Mouse (Mus musculus) midbrain, embryonic 11.5 days (tissue): Measurements from ENCODE around the gene Ppp3cb. TPM values are rescaled to one million over a fixed set of nuclear protein-coding genes. Genes with fewer than 3 reads are reported as not detected.

Experiments
- ATAC-seq: fragments of 200-750 bp; cut with Nextera tagmentation; 2 replicates; pipeline ENCODE4 v1.8.0; 2017; ENCODE audit warnings: moderate TSS enrichment, moderate library complexity; ENCODE audit not compliant: low FRiP score
- DNase-seq: peaks from one replicate; pipeline ENCODE4 v3.0.0; 2015; ENCODE audit warnings: low spot score; ENCODE audit errors: missing footprints
- H3K27ac ChIP-seq: fragments of 300-500 bp; sonication (generic); 2 replicates; pipeline ENCODE4 v1.5.1; 2014; ENCODE audit warnings: low read depth, low read length
- H3K27me3 ChIP-seq: fragments of 300-500 bp; sonication (generic); 2 replicates; pipeline ENCODE4 v1.6.1; 2014; ENCODE audit warnings: mild to moderate bottlenecking, low read length, moderate library complexity, mixed read lengths; ENCODE audit not compliant: control insufficient read depth, insufficient read depth
- H3K36me3 ChIP-seq: fragments of 300-500 bp; sonication (generic); 2 replicates; pipeline ENCODE4 v1.6.1; 2014; ENCODE audit warnings: mild to moderate bottlenecking, low read length, moderate library complexity, mixed read lengths; ENCODE audit not compliant: control insufficient read depth, insufficient read depth
- H3K4me1 ChIP-seq: fragments of 300-500 bp; sonication (generic); 2 replicates; pipeline ENCODE4 v1.6.1; 2014; ENCODE audit warnings: low read length; ENCODE audit not compliant: control insufficient read depth, insufficient read depth
- H3K4me2 ChIP-seq: fragments of 300-500 bp; sonication (generic); 2 replicates; pipeline ENCODE4 v1.6.1; 2014; ENCODE audit warnings: mild to moderate bottlenecking, moderate library complexity
- H3K4me3 ChIP-seq: fragments of 300-500 bp; sonication (generic); 2 replicates; pipeline ENCODE4 v1.5.1; 2014; ENCODE audit warnings: low read depth, low read length
- H3K9ac ChIP-seq: fragments of 300-500 bp; sonication (generic); 2 replicates; pipeline ENCODE4 v1.6.1; 2014; ENCODE audit warnings: low read length
- H3K9me3 ChIP-seq: fragments of 300-500 bp; sonication (generic); 2 replicates; pipeline ENCODE4 v1.6.1; 2016; ENCODE audit warnings: low read length; ENCODE audit not compliant: control insufficient read depth
- WGBS: fragments of 180-500 bp; shearing (Covaris S2); extraction: QIAGEN DNeasy Blood & Tissue Kit; methylation state at CpG from one replicate; pipeline ENCODE4 v1.1.7; 2014; 5-methylcytosine and 5-hydroxymethylcytosine counted together
- polyA plus RNA-seq: library from polyadenylated mRNA; unstranded; fragments of >200 nt; fragmentation: Nextera tagmentation; extraction: Ambion mirVana; gene quantifications from 2 replicates; pipeline ENCODE4 v1.2.1, GENCODE M21; 2014

Gene Ppp3cb
- polyA plus RNA-seq, 1 experiment from 2014 or later: 58.4 TPM

DNA sequence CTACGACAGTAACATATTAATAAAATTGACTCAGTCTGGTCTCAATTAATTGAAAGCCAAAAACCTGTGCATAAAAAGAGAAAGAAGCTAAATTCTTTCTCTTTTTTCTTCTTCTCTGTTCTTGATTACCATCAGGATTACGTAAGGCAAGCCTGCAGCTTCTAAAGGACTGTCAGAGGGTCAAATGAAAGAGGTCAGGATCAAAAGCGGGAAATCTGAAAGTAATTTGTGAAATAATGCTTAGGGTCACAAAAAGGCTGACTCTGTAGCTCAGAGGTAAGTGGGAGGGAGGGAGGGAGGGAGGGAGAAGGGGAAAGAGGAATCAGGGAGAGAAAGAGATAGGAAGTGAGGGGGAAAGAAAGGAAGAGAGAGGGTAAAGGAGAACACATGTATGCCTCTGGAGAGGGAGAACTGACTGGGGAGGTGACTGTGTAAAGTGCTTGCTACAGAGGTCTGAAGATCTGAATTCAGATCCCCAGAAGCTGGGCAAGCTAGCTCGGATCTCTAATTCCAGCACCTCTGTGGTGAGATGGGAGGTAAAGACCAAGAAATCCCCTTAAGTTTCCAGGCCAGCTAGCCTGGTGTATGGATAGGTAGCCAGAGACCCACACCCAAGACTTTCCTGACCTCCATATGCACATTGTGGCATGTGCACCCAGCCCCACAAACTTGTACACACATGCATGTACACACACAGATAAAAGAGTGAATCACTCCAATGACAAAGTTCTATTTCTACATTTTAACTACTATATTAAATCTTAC lies 68.9 kb downstream of the Ppp3cb start:
- Histone ChIP-seq H3K36me3 (no peaks in the 10 kb centered on the region), H3K27ac (no peak overlapping the region), H3K9me3 (no peaks in the 10 kb centered on the region), H3K4me2 (no peak overlapping the region), H3K27me3 (peaks cover 4% of the 10 kb centered on the region; the same call in 1 of the 2 replicates), H3K4me1 (0 out of 2 replicates have a peak, but pooled peaks cover 2% of the 10 kb centered on the region), H3K4me3 (no peak overlapping the region), H3K9ac (no peak overlapping the region)
- DNase-seq: peak; percentile 77
- ATAC-seq: no peak
- 39% methylated on average over 4 of the region's 4 CpGs for WGBS

DNA sequence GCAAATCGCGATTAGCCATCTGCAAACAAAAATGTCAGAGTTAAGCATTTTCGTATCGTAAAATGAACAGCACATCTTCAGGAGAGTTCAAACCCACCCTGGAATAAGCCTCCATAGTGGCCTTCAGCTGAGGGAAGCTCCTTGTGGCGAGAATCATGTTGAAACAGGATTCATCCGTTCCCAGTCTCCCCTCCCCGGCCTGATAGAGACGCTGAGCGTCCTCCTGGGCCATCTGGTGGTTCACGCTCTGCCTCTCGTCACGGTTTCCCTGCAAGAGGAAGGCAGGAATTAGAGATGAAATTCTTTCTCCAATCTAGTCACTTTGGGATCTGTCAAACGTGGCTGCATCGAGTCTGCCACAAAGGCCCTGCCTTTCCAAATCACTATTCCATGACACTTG lies 86.2 kb downstream of the Ppp3cb start:
- no peak for ATAC-seq
- H3K4me3 ChIP-seq: no peak overlapping the region
- H3K4me1 ChIP-seq: no peaks in the 10 kb centered on the region
- no peaks in the 10 kb centered on the region for H3K36me3 ChIP-seq
- DNase-seq: no peak
- no peak overlapping the region for H3K4me2 ChIP-seq
- H3K9me3 ChIP-seq: no peaks in the 10 kb centered on the region
- H3K9ac ChIP-seq: no peak overlapping the region
- no peak overlapping the region for H3K27ac ChIP-seq
- H3K27me3 ChIP-seq: no peaks in the 10 kb centered on the region
- WGBS: 85% methylated on average over 14 of the region's 14 CpGs

DNA sequence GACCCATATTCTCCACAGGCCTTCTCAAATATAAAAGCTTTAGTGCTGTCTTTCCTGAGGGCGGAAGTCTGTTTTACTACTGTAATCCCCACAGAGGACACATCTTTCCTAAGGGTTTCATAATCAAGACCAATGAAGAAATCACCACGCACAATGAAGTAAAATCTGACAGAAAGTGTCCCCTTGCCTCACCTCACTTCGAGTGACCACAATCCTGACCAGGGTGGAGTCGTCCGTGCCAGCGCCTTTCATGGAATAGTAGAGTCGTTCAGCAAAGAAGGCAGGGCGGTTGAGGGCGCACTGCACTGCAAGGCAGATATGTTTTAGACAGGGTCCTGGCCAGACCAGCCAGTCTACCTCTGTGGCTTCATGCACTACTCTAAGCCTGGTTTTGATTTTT lies 88.0 kb downstream of the Ppp3cb start:
- Histone ChIP-seq H3K27me3 (no peaks in the 10 kb centered on the region), H3K36me3 (no peaks in the 10 kb centered on the region), H3K4me1 (no peaks in the 10 kb centered on the region), H3K9ac (no peak overlapping the region), H3K27ac (no peak overlapping the region), H3K9me3 (no peaks in the 10 kb centered on the region), H3K4me2 (no peak overlapping the region), H3K4me3 (no peak overlapping the region)
- 95% methylated on average over 9 of the region's 9 CpGs for WGBS
- ATAC-seq (no peak), DNase-seq (no peak)

- WGBS: 96% methylated on average over 5 of the region's 5 CpGs
- H3K4me2 ChIP-seq: no peak overlapping the region
- no peak overlapping the region for H3K27ac ChIP-seq
Measured at GRCm38 (mm10) chr14:20452929-20453328, 93.4 kb downstream of the Ppp3cb start.

DNA sequence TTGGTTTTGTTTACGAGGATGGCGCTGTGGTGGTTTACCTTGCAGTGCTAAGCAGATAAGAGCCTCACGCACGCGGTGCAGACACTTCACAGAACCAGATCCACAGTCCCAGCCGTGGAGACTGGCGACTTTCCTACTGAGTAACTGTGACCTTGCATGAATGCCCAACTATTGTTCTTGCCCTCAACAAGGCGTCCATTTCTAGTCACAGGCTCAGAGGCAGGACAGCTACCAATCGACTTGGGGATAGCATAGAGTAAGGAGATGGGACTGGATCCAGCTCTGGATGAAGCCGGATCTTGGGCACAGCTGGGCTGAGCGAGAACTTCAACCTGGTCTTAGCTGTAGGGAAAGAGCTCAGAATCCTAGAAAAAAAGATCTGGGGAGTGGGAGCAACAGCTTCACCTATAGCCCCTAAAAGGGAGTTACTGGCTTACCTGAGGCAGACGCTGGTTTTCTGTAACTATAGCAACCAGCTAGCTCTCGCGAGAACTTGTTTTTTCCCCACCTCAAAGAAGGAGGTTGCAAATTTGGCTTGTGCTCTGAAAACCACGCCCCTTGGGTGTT lies 94.5 kb downstream of the Ppp3cb start, which contains the start of gene Cfap70:
TSS of gene Cfap70 (minus strand) at position 462 of the 567 bp plus-strand sequence.
- H3K4me3 ChIP-seq: peak within 1 kb of the TSS; percentile 28
- ATAC-seq: 0 out of 2 replicates have a peak, but pooled peaks have one; percentile 22
- H3K9ac ChIP-seq: peak within 1 kb of the TSS; percentile 51
- peak; percentile 96 for DNase-seq
- H3K27ac ChIP-seq: no peak within 1 kb of the TSS
- no peaks in the 10 kb centered on the region for H3K9me3 ChIP-seq
- peak within 1 kb of the TSS; percentile 48 for H3K4me2 ChIP-seq
- H3K4me1 ChIP-seq: peaks cover 4% of the 10 kb centered on the region
- H3K27me3 ChIP-seq: no peaks in the 10 kb centered on the region
- WGBS: 2% methylated on average over 15 of the region's 15 CpGs
- no peaks in the 10 kb centered on the region for H3K36me3 ChIP-seq

More at GRCm38 (mm10) chr14:20452929-20453328, 93.4 kb downstream of the Ppp3cb start:
- Histone ChIP-seq H3K9ac (no peak overlapping the region), H3K4me1 (peaks cover 4% of the 10 kb centered on the region), H3K4me3 (no peak overlapping the region), H3K36me3 (no peaks in the 10 kb centered on the region), H3K9me3 (no peaks in the 10 kb centered on the region), H3K27me3 (no peaks in the 10 kb centered on the region)
- DNase-seq (no peak), ATAC-seq (no peak)

DNA sequence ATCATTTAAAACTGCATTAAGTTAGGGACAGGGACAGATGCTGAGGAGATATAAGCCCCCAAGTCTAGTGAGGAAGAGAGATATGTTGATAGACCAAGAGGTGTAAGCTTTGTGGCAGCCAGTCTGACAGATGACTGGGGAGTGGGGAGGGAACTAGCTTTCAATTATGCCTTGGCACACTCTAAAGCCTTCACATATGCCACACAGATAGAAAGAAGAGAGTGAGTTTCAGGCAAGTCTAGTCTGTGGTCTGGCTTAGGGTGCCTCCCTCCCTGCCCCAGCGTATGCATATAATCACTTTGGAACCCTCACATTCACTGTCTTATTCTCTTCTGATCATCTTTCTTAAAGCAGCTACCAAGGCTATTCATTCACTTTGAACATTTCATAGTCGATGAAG lies 95.1 kb downstream of the Ppp3cb start:
- Histone ChIP-seq H3K36me3 (no peaks in the 10 kb centered on the region), H3K4me3 (peak overlapping the region; percentile 28; the same call in 1 of the 2 replicates), H3K9me3 (no peaks in the 10 kb centered on the region), H3K4me1 (peaks cover 4% of the 10 kb centered on the region), H3K27ac (no peak overlapping the region), H3K9ac (peak overlapping the region; percentile 51), H3K27me3 (no peaks in the 10 kb centered on the region), H3K4me2 (peak overlapping the region; percentile 48)
- 14% methylated on average over 2 of the region's 2 CpGs for whole genome bisulfite sequencing
- ATAC-seq (no peak), DNase-seq (no peak)

Other genes starting within 250 kb of the Ppp3cb start
- 73.3 and 74.8 TPM in 2 replicates for gene Ecd, start 198.5 kb downstream of the Ppp3cb start, polyA plus RNA-seq
- gene Fam149b, start 198.4 kb downstream of the Ppp3cb start, polyA plus RNA-seq: 53.8 and 58.9 TPM in 2 replicates
- 276 and 296 TPM in 2 replicates for gene Dnajc9, start 157.7 kb downstream of the Ppp3cb start, polyA plus RNA-seq
- gene Mrps16, start 152.9 kb downstream of the Ppp3cb start, polyA plus RNA-seq: 71.8 and 73.0 TPM in 2 replicates
- 0.33 and 0.44 TPM in 2 replicates for gene Cfap70, start 94.3 kb downstream of the Ppp3cb start, polyA plus RNA-seq
- gene Anxa7, start 66.4 kb downstream of the Ppp3cb start, polyA plus RNA-seq: 11.9 TPM in 2 replicates
- gene Mss51, start 49.7 kb downstream of the Ppp3cb start, polyA plus RNA-seq: 0.83 and 1.1 TPM in 2 replicates
- 14.2 and 14.3 TPM in 2 replicates for gene Usp54, start 94.5 kb upstream of the Ppp3cb start, polyA plus RNA-seq
- 0.26 TPM in 1 of 2 replicates, not detected in the other for gene Myoz1, start 110.0 kb upstream of the Ppp3cb start, polyA plus RNA-seq
- gene Synpo2l, start 121.8 kb upstream of the Ppp3cb start, polyA plus RNA-seq: 0.14 and 0.22 TPM in 2 replicates
- gene Sec24c, start 127.7 kb upstream of the Ppp3cb start, polyA plus RNA-seq: 74.3 and 74.7 TPM in 2 replicates
- 20.7 and 22.0 TPM in 2 replicates for gene Fut11, start 148.4 kb upstream of the Ppp3cb start, polyA plus RNA-seq
- gene Chchd1, start 156.4 kb upstream of the Ppp3cb start, polyA plus RNA-seq: 256 and 258 TPM in 2 replicates
- gene Zswim8, start 161.0 kb upstream of the Ppp3cb start, polyA plus RNA-seq: 19.1 and 22.9 TPM in 2 replicates
- gene Ndst2, start 188.0 kb upstream of the Ppp3cb start, polyA plus RNA-seq: 22.0 and 23.0 TPM in 2 replicates
- gene Camk2g, start 247.5 kb upstream of the Ppp3cb start, polyA plus RNA-seq: 35.9 and 39.5 TPM in 2 replicates